Mouse (Mus musculus): Measurements from ENCODE around the gene Ryr2. TPM values are rescaled to one million over a fixed set of nuclear protein-coding genes. Genes with fewer than 3 reads are reported as not detected.

Gene Ryr2
- polyA plus RNA-seq, 1 experiment from 2014 or later: 0.32 TPM

DNA sequence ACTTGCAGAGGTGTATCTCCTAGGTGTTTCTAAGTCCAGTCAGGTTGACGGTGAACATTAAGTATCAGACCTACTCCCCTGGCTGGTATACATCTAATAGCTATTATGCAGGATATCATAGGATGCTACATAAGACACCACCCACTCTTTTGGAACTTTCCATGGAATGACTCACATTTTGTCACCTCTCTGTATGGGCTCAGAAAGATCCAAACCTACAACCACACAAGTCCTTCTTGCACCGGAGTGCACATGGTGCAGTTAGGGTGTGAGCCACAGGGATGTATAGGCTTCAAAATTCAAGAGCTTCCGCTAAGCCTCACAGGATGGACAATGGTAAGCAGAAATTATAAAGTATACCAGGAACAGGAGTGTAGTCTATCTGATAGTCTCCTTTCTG, 52.8 kb downstream of the Ryr2 start:
- Histone ChIP-seq H3K27me3 (ENCODE audit: control insufficient read depth, insufficient read depth, low read length) (no peaks in the 10 kb centered on the region), H3K4me3 (ENCODE audit: low read length) (no peak overlapping the region), H3K9ac (ENCODE audit: low read depth, low read length) (no peak overlapping the region), H3K4me1 (ENCODE audit: control insufficient read depth, insufficient read depth, low read length) (no peaks in the 10 kb centered on the region), H3K4me2 (replicated peaks; ENCODE audit: low read depth, low read length) (no peak overlapping the region), H3K9me3 (ENCODE audit: control insufficient read depth, low read length) (no peaks in the 10 kb centered on the region), H3K36me3 (ENCODE audit: control insufficient read depth, insufficient read depth, low read length) (no peaks in the 10 kb centered on the region), H3K27ac (ENCODE audit: low read depth, low read length) (no peak overlapping the region)
- WGBS: 97% methylated on average over 3 of the region's 3 CpGs
- no peak for ATAC-seq (ENCODE audit: low FRiP score, low TSS enrichment)

DNA sequence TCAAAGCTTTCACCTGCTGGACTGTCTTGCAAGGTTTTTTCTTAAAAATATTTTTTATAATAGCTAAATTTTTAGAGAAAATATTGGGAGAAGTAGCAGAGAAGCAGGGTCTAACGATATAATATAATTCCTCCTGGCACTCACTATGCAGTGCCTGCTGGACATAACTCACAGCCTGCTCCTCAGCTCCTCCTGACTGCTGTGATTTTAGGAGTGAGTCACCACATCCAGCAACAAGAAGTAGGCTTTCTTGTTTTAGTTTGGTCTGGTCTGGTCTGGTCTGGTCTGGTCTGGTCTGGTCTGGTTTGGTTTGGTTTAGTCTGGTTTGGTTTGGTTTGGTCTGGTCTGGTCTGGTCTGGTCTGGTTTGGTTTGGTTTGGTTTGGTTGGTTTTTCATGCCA, 55.9 kb downstream of the Ryr2 start:
- H3K4me2 ChIP-seq (replicated peaks; ENCODE audit: low read depth, low read length): no peak overlapping the region
- 92% methylated on average over 1 of the region's 1 CpGs for WGBS
- H3K9me3 ChIP-seq (ENCODE audit: control insufficient read depth, low read length): no peaks in the 10 kb centered on the region
- H3K36me3 ChIP-seq (ENCODE audit: control insufficient read depth, insufficient read depth, low read length): no peaks in the 10 kb centered on the region
- H3K9ac ChIP-seq (ENCODE audit: low read depth, low read length): no peak overlapping the region
- no peak overlapping the region for H3K4me3 ChIP-seq (ENCODE audit: low read length)
- ATAC-seq (ENCODE audit: low FRiP score, low TSS enrichment): no peak
- H3K27me3 ChIP-seq (ENCODE audit: control insufficient read depth, insufficient read depth, low read length): no peaks in the 10 kb centered on the region
- H3K27ac ChIP-seq (ENCODE audit: low read depth, low read length): no peak overlapping the region
- no peaks in the 10 kb centered on the region for H3K4me1 ChIP-seq (ENCODE audit: control insufficient read depth, insufficient read depth, low read length)

DNA sequence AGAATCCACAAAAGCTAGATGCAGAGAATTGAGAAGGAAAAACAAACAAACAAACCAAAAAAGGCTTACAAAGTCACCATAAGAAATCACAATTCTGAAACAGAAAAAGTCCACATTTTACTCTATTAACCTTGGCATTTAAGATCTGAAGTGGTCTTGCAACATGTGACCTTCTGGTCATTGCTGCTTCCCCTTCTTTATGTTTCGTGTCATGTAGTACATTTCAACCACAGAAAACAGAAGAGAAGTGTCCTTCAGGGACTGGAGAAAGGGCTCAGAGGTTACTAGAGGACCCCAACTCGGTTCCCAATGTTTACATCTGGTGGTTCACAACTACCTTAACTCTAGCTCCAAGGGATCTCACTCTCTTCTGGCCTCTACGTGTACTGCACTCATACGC, 59.7 kb downstream of the Ryr2 start:
- no peaks in the 10 kb centered on the region for H3K36me3 ChIP-seq (ENCODE audit: control insufficient read depth, insufficient read depth, low read length)
- H3K9ac ChIP-seq (ENCODE audit: low read depth, low read length): no peak overlapping the region
- no peak overlapping the region for H3K27ac ChIP-seq (ENCODE audit: low read depth, low read length)
- no peaks in the 10 kb centered on the region for H3K27me3 ChIP-seq (ENCODE audit: control insufficient read depth, insufficient read depth, low read length)
- H3K9me3 ChIP-seq (ENCODE audit: control insufficient read depth, low read length): no peaks in the 10 kb centered on the region
- WGBS: 81% methylated on average over 4 of the region's 4 CpGs
- ATAC-seq (ENCODE audit: low FRiP score, low TSS enrichment): no peak
- H3K4me3 ChIP-seq (ENCODE audit: low read length): no peak overlapping the region
- no peak overlapping the region for H3K4me2 ChIP-seq (replicated peaks; ENCODE audit: low read depth, low read length)
- no peaks in the 10 kb centered on the region for H3K4me1 ChIP-seq (ENCODE audit: control insufficient read depth, insufficient read depth, low read length)

DNA sequence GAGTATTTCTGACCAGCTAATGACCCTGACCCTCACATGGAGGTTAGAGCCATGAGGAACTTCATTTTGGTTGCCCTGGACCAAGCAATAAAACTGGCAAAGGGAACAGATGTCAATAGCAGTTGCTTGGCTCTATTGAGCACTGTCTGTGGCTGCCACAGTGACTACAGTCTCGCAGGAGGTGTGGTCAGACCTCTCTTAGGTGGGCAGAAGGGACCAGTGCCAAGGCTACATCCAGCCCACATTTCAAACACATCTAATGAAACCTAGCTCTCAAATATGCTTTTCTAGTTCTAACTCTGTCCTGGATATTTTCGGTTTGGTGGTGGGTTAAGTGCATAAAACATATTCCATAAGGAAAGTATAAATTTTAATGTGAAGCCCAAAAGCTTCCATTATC, 62.0 kb downstream of the Ryr2 start:
- H3K9me3 ChIP-seq (ENCODE audit: control insufficient read depth, low read length): no peaks in the 10 kb centered on the region
- no peak overlapping the region for H3K9ac ChIP-seq (ENCODE audit: low read depth, low read length)
- no peaks in the 10 kb centered on the region for H3K27me3 ChIP-seq (ENCODE audit: control insufficient read depth, insufficient read depth, low read length)
- WGBS: 80% methylated on average over 2 of the region's 2 CpGs
- no peak overlapping the region for H3K27ac ChIP-seq (ENCODE audit: low read depth, low read length)
- H3K4me1 ChIP-seq (ENCODE audit: control insufficient read depth, insufficient read depth, low read length): no peaks in the 10 kb centered on the region
- no peaks in the 10 kb centered on the region for H3K36me3 ChIP-seq (ENCODE audit: control insufficient read depth, insufficient read depth, low read length)
- H3K4me3 ChIP-seq (ENCODE audit: low read length): no peak overlapping the region
- no peak overlapping the region for H3K4me2 ChIP-seq (replicated peaks; ENCODE audit: low read depth, low read length)
- no peak for ATAC-seq (ENCODE audit: low FRiP score, low TSS enrichment)

DNA sequence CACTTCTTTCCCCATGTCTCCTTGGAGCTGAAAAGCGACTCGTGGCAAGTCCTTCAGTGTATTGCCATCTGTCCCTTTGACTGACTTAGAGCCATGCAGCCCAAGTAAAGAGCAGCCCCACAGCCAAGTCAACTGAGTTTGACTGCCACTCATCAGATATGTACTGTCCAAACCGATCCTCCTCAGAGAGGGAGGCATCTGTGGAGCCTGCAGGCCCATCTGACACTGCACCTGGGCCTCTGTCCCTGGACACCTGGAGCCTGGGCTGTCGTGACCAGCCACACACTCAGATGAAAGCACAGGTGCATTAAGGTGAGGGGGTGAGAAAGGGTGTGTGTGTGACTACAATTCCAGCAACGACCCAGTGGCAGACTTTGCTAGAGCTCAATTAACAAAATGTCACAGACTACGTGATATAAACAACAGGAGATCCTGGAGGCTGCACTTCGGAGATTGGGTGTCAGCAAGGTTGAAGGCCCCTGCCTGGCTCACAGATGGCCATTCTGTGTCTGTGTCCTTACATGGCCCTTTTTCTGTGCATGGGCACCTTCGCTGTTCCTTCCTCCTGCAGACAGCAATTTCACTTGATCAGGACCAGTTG, 63.8 kb downstream of the Ryr2 start:
- whole genome bisulfite sequencing: 70% methylated on average over 8 of the region's 8 CpGs
- H3K27ac ChIP-seq (ENCODE audit: low read depth, low read length): no peak overlapping the region

DNA sequence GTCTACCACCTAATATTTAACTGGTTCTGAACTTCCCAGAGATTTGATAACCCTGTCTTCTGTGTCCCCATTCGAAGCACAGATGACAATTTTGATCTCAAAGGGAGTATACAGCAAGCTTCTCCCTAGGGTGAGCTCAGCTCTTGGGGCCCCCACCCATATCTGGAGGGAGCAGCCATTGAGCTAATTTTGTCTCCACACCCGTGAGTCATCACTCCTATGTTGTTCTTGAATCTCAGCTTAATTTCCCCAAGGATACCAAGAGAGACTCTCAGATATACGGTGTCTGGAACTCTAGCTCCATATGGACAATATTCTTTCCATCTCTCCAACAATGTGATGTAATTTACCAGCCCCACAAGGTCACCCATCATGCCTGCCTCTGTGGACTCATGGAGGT, 66.8 kb downstream of the Ryr2 start:
- no peak for ATAC-seq (ENCODE audit: low FRiP score, low TSS enrichment)

More for the DNA sequence above, 63.8 kb downstream of the Ryr2 start:
- ATAC-seq (ENCODE audit: low FRiP score, low TSS enrichment): no peak
- Histone ChIP-seq H3K4me2 (replicated peaks; ENCODE audit: low read depth, low read length) (no peak overlapping the region), H3K9me3 (ENCODE audit: control insufficient read depth, low read length) (no peaks in the 10 kb centered on the region), H3K27me3 (ENCODE audit: control insufficient read depth, insufficient read depth, low read length) (no peaks in the 10 kb centered on the region), H3K9ac (ENCODE audit: low read depth, low read length) (no peak overlapping the region), H3K4me3 (ENCODE audit: low read length) (no peak overlapping the region), H3K36me3 (ENCODE audit: control insufficient read depth, insufficient read depth, low read length) (no peaks in the 10 kb centered on the region), H3K4me1 (ENCODE audit: control insufficient read depth, insufficient read depth, low read length) (no peaks in the 10 kb centered on the region)

DNA sequence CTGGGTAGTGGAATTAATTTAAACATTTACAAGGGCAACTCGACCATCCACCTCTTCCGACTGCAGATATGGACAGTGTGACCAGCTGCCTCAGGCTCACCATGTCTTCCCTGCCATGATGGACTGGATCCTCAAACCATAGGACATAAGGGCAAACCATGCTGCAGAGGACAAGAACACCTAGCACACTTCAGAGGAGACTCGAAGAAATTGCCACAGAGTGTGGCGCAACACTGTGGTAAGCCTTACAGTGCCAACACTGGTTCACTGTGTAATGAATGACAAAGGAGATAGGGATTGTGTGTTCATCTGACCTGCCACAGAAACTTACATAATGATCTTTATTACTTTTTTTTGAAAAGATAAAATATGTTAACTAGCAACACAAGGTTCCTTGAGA, 68.1 kb downstream of the Ryr2 start:
- no peaks in the 10 kb centered on the region for H3K9me3 ChIP-seq (ENCODE audit: control insufficient read depth, low read length)
- H3K27me3 ChIP-seq (ENCODE audit: control insufficient read depth, insufficient read depth, low read length): no peaks in the 10 kb centered on the region
- H3K4me2 ChIP-seq (replicated peaks; ENCODE audit: low read depth, low read length): no peak overlapping the region
- no peak overlapping the region for H3K27ac ChIP-seq (ENCODE audit: low read depth, low read length)
- no peak overlapping the region for H3K9ac ChIP-seq (ENCODE audit: low read depth, low read length)
- no peak overlapping the region for H3K4me3 ChIP-seq (ENCODE audit: low read length)
- no peaks in the 10 kb centered on the region for H3K36me3 ChIP-seq (ENCODE audit: control insufficient read depth, insufficient read depth, low read length)
- 84% methylated on average over 4 of the region's 4 CpGs for WGBS
- H3K4me1 ChIP-seq (ENCODE audit: control insufficient read depth, insufficient read depth, low read length): 0 out of 2 replicates have a peak, but pooled peaks cover 4% of the 10 kb centered on the region
- ATAC-seq (ENCODE audit: low FRiP score, low TSS enrichment): no peak

More for the DNA sequence above, 66.8 kb downstream of the Ryr2 start:
- no peak overlapping the region for H3K4me2 ChIP-seq (replicated peaks; ENCODE audit: low read depth, low read length)
- H3K27ac ChIP-seq (ENCODE audit: low read depth, low read length): no peak overlapping the region
- H3K27me3 ChIP-seq (ENCODE audit: control insufficient read depth, insufficient read depth, low read length): no peaks in the 10 kb centered on the region
- no peak overlapping the region for H3K4me3 ChIP-seq (ENCODE audit: low read length)
- no peak overlapping the region for H3K9ac ChIP-seq (ENCODE audit: low read depth, low read length)
- no peaks in the 10 kb centered on the region for H3K36me3 ChIP-seq (ENCODE audit: control insufficient read depth, insufficient read depth, low read length)
- no peaks in the 10 kb centered on the region for H3K9me3 ChIP-seq (ENCODE audit: control insufficient read depth, low read length)
- 0 out of 2 replicates have a peak, but pooled peaks cover 4% of the 10 kb centered on the region for H3K4me1 ChIP-seq (ENCODE audit: control insufficient read depth, insufficient read depth, low read length)
- WGBS: 87% methylated on average over 3 of the region's 3 CpGs

DNA sequence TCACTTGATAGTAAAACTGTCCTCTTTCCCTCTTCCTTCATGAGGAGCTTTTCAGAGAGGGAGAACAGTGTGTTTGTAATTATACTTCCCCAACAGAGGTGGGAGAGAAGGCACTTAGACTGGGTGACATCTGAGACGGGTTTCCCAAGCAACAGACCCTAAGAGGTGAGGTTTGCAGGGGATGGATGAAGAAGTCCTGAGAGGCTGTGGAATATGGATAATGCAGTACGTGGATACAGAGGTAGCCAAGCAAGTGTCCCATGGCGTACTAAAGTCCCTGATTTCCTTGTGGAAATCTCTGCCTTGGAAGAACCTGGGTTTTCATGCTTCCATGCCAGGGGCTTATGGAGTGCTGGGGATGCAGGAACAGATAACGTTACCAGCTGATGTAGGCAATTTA, 69.5 kb downstream of the Ryr2 start:
- no peak overlapping the region for H3K4me3 ChIP-seq (ENCODE audit: low read length)
- 0 out of 2 replicates have a peak, but pooled peaks cover 4% of the 10 kb centered on the region for H3K4me1 ChIP-seq (ENCODE audit: control insufficient read depth, insufficient read depth, low read length)
- no peak overlapping the region for H3K9ac ChIP-seq (ENCODE audit: low read depth, low read length)
- H3K27me3 ChIP-seq (ENCODE audit: control insufficient read depth, insufficient read depth, low read length): no peaks in the 10 kb centered on the region
- no peak overlapping the region for H3K4me2 ChIP-seq (replicated peaks; ENCODE audit: low read depth, low read length)
- 74% methylated on average over 4 of the region's 4 CpGs for WGBS
- H3K36me3 ChIP-seq (ENCODE audit: control insufficient read depth, insufficient read depth, low read length): no peaks in the 10 kb centered on the region
- no peak for ATAC-seq (ENCODE audit: low FRiP score, low TSS enrichment)
- H3K27ac ChIP-seq (ENCODE audit: low read depth, low read length): no peak overlapping the region
- no peaks in the 10 kb centered on the region for H3K9me3 ChIP-seq (ENCODE audit: control insufficient read depth, low read length)

DNA sequence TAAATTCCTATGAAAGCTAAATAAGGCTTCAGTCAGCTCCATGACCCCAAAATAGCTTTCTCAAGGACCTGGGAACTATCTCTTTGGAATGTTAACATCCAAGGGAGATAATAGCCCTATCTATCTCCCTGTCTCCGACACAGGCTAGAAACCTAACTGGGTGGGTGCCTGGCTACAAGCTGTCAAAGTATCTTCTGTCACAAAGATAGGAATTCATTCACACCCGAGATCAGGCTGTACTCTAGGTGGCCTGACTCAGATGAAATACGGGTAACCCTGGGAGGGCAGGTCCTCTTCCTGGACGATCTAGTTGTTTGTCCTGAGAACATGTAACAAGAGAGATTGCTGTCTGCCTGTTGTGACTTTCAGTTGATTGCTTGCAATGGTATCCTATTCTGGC, 69.9 kb downstream of the Ryr2 start:
- Histone ChIP-seq H3K27ac (ENCODE audit: low read depth, low read length) (no peak overlapping the region), H3K9ac (ENCODE audit: low read depth, low read length) (no peak overlapping the region), H3K36me3 (ENCODE audit: control insufficient read depth, insufficient read depth, low read length) (no peaks in the 10 kb centered on the region), H3K27me3 (ENCODE audit: control insufficient read depth, insufficient read depth, low read length) (no peaks in the 10 kb centered on the region), H3K9me3 (ENCODE audit: control insufficient read depth, low read length) (no peaks in the 10 kb centered on the region), H3K4me1 (ENCODE audit: control insufficient read depth, insufficient read depth, low read length) (0 out of 2 replicates have a peak, but pooled peaks cover 4% of the 10 kb centered on the region), H3K4me3 (ENCODE audit: low read length) (no peak overlapping the region), H3K4me2 (replicated peaks; ENCODE audit: low read depth, low read length) (no peak overlapping the region)
- no peak for ATAC-seq (ENCODE audit: low FRiP score, low TSS enrichment)
- 28% methylated on average over 4 of the region's 4 CpGs for WGBS
